Mouse (Mus musculus) spleen, embryonic (tissue): ENCODE results near the gene B9d1.

Experiments
- CTCF ChIA-PET: fragments of 350-600 bp; sonication (Branson Sonifier 250); formaldehyde crosslinking; loops from one replicate; lab custom pipeline; 2022; lab: Charles Lee

The B9d1 gene

DNA sequence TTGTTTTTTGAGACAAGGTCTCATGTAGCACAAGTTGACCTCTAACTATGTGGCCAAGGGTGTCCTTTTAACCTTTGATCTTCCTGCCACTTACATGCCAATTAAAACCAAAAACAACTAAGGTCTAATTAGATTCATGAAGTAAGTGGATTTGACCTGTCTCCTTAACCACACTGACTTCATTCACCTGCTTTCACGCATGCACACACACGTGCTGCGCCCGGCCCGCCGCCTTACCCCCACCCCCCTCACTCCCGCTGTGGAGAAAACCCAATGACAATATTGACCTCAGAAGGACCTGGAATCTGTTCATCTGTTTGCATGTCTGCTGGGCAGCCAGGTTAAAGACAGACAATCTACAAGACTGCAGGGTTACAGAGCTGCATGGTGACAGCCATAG lies 35.7 kb downstream of the B9d1 start:
- CTCF ChIA-PET, result no interaction called here

DNA sequence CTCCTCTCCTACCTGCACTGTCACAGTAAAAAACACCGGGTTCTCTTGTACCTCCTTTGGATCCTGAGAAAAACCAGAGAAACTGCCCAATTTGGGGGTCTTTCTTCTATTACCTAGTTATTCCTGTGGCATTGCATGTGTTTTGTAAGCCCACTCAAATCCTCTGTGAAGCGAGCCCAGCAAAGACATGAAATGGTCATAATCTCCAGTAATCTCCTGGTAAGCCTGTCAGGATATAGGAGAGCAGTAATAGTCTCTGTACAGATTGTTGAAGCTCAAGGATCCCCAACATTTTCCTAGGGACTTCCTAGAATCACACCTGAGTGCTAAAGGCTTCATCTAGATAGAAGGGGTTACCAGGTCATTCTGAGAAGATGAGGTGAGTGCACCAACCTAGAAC lies 36.2 kb downstream of the B9d1 start:
- CTCF ChIA-PET, result no interaction called here

DNA sequence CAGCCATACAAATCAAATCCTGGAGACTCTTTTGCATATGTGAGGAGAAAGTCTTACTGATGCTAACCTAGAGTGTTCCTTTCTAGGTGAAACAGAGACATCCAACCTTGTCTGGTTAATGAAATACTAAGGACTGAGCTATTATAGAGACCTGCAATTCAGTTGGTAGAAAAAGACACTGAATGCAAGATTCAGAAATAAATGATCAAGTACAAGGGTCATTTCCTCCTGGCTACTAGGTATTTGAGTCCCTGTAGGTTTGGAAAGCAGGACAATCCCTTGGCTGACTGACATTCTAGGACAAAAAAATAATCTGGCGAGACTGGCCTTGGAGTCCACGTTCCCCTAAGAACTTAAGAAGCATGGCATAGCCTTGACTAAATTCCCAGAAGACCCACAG lies 40.6 kb downstream of the B9d1 start:
- CTCF ChIA-PET, result no interaction called here

DNA sequence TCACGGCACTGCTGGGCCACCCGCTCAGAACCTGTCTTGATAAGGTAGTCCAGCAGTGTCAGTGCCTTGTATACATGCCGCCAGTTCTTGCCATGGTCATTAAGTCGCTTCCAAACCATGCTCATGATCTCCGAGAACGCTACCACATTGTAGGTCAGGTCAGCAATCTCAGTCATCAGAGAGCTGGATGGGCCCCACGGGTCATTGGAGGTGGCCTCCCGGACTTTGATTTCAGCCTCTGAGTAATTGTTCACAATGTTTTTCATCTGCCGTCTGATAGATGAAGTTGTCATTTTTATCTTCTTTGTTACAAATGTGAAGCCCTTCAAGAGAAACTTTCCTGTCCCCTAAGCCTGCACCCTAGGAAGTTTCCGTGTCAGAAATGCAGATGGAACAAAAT lies 41.5 kb downstream of the B9d1 start:
- CTCF ChIA-PET, result no interaction called here

DNA sequence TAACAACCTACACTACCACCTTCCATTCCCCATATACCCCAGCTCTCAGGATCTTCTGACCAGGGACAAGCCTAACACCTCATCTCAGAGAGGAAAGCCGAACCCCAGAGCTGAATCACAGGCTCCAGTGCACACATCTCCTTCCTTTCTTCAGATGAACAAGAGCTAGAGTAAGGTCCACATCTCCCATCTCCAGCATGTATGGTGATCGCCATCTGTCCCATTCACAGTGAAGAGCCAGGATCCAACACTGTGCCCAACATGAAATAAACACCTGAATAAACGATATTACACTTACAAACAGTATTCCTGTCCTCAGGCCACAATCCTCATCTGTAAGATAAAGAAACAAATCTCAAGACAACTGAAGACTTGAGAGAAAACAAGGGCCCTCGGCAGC lies 42.8 kb downstream of the B9d1 start:
- CTCF ChIA-PET, result no interaction called here

DNA sequence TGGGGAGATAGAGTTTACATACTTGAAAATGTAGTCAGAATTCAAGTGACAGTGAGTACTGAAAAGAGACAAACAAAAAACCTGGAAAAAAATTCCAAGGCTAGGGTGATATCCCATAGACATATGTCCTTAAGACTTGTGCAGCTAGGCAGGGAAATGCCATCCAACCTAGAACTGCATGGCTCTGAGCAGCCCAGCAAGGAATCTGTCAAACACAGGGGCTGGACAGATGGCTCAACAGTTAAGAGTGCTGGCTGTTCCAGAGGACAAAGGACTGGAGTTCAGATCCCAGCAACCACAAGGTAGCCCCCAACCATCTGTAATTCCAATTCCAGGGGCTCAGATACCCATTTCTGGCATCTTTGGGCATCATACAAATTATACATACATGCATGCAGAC lies 45.7 kb downstream of the B9d1 start:
- CTCF ChIA-PET, result no interaction called here

DNA sequence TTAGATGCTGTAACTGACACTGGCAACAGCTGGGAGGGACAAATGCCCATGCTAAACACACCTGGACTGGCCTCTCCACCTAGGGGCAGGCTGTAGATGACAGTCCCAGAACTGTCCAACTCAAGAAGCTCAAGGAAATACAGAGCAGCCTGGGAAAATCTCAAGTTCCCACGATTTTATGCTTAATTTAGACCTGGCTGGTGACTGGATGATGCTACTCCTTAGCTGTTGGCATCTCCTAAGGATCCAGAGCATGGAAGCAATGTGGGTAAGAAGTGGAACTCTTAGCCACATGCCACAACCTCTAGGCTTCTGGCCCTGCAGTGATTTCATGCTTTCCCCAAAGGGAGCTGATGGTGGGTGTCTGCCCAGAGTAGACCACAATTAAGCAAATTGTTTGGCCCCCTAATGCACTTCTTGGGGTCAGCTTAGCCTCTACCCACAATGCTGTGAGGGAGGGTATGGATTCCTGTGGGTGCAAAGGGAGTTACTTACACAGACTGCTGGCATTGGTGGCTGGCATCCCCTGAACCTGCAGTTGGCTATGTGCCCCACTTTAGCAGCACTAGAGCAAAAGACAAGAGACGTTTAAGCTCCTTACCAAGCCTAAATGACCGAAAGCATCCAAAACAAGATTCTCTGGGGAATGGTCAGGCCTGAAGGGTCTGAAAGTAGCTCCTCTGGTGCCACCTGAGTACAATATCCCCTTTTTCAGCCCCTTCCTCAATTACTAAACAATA lies 48.2 kb downstream of the B9d1 start:
- CTCF ChIA-PET, result interaction anchor here (0.5 kb wide), 1 partner anchor 255 kb away, joined by 22 read pairs; no protein-coding TSS in a partner anchor

DNA sequence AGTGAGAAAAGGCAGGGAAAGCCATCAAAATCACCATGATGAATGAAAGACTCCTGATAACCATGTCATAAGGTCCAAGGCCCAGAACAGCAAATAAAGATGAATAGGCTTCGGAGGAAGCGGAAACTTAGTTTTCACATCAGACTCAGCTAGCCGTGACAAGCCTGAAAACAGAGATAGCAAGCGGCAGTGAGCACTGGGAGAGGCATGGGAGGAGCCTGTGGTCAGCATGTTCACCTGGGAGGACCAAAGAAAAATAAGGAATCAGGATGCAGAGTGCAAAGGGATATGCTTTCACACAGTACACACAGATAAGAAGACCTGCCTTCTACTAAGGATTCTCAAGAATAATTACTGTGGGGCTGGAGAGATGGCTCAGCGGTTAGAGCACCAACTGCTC lies 54.6 kb downstream of the B9d1 start:
- CTCF ChIA-PET, result no interaction called here

DNA sequence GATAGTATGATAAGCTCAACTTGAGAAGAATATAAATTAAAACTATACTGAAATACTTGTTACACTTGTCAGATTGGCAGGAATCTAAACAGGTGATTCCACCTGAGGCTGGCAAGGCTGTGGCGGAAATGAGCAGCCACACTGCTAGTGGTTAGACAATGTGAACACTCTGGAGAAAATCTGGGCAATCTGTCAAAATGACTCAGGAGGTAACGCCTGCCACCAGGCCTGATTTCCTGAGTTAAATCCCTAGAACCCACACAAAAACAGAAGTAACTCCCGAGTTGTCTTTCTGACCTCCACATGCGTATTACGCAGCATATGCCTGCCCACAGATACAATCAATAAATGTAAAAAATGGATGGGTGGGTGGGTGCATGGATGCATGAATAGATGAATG lies 57.5 kb downstream of the B9d1 start:
- CTCF ChIA-PET, result no interaction called here
